Mouse (Mus musculus) ZHBTc4 (cell line): ENCODE results near the gene Ctsf.

Source experiments
- DNase-seq: peaks from one replicate; pipeline ENCODE4 v3.0.0-alpha.2; 2011; ENCODE audit warnings: low read depth, low spot score

The Ctsf gene

GRCm38 (mm10) chr19:4849800-4850199, 5.1 kb upstream of the Ctsf start:
- peak; percentile 90 for DNase-seq

- peak; percentile 69 for DNase-seq
Measured at GRCm38 (mm10) chr19:4850281-4850680, 4.6 kb upstream of the Ctsf start.

- DNase-seq, result no peak
Measured at GRCm38 (mm10) chr19:4855470-4855820, 515 bp downstream of the Ctsf start.

GRCm38 (mm10) chr19:4855951-4856350, 1.0 kb downstream of the Ctsf start:
- DNase-seq, result no peak

DNA sequence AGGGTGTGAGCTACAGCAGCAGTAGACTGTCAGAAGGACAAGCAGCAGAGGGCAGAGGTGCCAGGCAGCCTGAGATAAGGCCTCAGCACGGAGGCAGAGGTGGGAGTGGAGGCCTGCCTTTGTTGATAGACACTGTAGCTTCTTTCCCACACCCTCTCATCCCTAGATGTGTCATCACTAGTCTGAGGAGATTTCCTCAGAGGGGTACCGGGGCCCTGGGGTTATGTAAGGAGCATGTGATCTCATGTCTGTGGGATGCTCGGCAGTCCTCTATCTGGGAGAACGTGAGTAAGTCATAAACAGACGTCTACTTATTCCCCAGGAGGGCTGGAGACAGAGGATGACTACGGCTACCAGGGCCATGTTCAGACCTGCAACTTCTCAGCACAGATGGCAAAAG, 4.2 kb downstream of the Ctsf start:
- no peak for DNase-seq

- DNase-seq, result no peak
Measured at GRCm38 (mm10) chr19:4863048-4863447, 8.1 kb downstream of the Ctsf start.

DNA sequence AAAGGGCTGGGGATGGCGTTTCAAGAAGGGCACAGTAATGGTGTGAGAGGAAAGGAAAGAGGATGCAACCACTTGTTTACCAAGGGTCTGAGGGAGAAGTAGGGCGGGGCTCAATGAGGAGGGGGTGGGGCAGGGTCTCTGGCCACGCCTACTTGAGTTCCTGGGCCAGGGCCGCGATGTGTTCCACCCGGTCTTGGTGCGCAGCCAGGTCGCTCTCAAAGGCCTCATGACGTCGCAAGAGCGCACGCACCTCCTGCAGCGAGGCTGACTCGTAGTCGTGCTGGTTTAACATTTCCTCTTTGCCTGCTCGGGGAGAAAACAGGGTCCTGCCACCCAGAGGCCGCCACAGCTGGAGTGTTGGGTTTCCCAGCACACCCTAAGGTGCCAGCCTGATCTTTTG, 10.2 kb downstream of the Ctsf start:
- DNase-seq, result peak; percentile 94

DNA sequence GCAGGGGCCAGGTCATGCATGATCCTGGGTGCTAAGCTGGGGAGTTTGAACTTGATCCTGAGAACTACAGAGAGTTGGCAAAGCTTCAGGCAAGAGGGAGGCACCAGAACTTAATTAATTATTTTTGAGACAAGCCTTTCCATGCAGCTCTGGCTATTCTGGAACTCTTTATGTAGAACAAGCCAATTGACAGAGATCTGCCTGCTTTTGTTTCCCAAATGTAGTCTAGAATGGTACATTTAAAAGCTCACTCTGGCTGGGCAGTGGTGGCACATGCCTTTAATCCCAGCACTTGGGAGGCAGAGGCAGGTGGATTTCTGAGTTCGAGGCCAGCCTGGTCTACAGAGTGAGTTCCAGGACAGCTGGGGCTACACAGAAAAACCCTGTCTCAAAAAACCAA, 19.7 kb downstream of the Ctsf start:
- peak; percentile 51 for DNase-seq

- no peak for DNase-seq
Measured at GRCm38 (mm10) chr19:4876241-4876640, 21.3 kb downstream of the Ctsf start.

- DNase-seq, result no peak
Measured at GRCm38 (mm10) chr19:4876755-4877154, 21.8 kb downstream of the Ctsf start.

- DNase-seq, result no peak
Measured at GRCm38 (mm10) chr19:4877785-4878184, 22.9 kb downstream of the Ctsf start, which contains the start of gene Actn3. Gene Actn3, minus strand, starts transcription at chr19:4877909.

DNA sequence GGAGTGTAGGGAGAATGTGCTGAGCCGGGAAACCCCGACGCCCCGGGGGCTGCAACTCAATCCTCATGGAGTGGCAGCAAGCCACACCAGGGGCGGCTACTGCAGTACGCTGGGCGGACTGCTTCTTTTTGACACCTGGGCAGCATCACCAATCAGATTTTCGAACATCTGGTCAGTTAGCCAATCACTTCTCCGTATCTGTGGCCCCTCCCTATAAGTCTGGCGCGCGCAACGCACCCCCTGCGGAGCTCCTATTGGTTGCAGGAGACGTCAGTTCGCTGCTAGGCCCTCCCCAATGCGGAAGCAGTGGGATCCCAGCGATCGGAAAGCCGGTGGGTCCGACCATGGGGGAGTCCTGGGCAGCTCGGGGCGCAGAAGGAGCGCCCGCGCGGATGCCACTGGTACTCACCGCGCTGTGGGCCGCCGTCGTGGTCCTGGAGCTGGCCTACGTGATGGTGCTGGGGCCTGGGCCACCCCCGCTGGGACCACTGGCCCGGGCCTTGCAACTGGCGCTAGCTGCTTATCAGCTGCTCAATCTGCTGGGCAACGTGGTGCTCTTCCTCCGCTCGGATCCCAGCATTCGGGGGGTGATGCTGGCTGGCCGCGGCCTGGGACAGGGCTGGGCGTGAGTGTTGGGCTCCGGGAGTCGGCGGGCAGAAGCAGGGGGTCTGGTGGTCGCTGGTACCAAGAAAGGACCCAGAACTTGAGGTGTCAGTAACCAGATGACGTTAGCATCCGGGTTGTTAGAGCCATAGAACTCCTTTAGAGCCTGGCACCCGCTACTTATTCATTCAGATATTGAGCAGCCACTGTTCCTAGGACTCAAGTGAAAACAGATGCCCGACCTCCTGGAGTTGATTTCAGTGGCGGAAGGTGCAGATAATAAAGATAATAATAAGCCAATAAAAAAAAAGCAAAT, 23.7 kb downstream of the Ctsf start, which contains the start of gene Zdhhc24:
Gene Zdhhc24 (plus strand): TSS at position 264 of the 919 bp plus-strand sequence.
- DNase-seq, result peak; percentile 97

- no peak for DNase-seq
Measured at GRCm38 (mm10) chr19:4879324-4879703, 24.4 kb downstream of the Ctsf start.

GRCm38 (mm10) chr19:4883961-4884360, 29.0 kb downstream of the Ctsf start:
- DNase-seq, result no peak

DNA sequence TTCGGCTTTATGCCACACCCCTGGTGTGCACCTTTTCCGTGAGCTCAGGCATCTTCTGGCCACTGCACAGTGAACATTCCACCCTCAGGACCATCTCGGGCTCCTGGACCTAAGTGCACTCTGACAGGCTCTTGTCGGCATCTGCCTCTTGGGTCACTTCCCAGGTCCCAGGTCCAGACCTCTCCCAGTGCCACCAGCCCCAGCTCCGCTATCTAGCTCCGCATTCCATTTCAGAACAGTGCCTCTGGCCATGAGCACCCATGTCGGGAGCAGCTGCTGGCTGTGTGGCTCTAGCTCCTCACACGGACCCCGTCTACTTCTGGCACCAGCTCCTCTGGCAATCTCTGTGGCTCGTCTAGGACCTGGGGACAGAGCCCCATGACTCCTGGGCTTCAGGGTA, 34.9 kb downstream of the Ctsf start:
- no peak for DNase-seq

GRCm38 (mm10) chr19:4891798-4892197, 36.9 kb downstream of the Ctsf start:
- no peak for DNase-seq

- DNase-seq, result peak; percentile 90
Measured at GRCm38 (mm10) chr19:4896780-4897520, 42.0 kb downstream of the Ctsf start.

- DNase-seq, result no peak
Measured at GRCm38 (mm10) chr19:4898972-4899371, 44.0 kb downstream of the Ctsf start.

DNA sequence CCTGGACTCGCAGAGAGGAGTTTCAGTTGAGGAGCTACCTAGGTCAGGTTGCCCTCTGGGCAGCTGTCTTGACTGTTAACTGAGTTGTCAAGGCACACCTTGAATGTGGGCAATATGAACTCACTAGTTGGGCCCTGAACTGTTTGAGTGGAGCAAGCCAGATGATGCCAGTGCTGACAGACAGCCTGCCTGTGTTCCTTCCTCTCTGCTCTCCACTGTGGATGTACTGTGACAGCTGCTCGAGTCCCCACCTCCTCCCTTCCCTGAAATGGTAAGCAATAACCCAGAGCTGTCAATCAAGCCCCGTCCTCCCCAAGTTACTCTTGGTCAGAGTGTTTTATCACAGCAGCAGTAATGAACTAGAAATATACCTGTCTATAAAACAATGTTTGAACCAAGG, 45.0 kb downstream of the Ctsf start:
- DNase-seq, result no peak

GRCm38 (mm10) chr19:4905979-4906794, 51.3 kb downstream of the Ctsf start, which contains the start of gene Bbs1:
Gene Bbs1, minus strand, starts transcription at chr19:4906628.
- DNase-seq, result peak; percentile 88

- DNase-seq, result peak; percentile 85
Measured at GRCm38 (mm10) chr19:4908107-4908506, 53.2 kb downstream of the Ctsf start.

GRCm38 (mm10) chr19:4909376-4909775, 54.4 kb downstream of the Ctsf start:
- DNase-seq, result no peak
